Mouse (Mus musculus): ENCODE results near the gene Hoxd4. TPM values are rescaled to one million over a fixed set of nuclear protein-coding genes. Genes with fewer than 3 reads are reported as not detected.

Hoxd4 gene
- polyA plus RNA-seq, 1 experiment from 2014 or later: 4.9 TPM

- peak overlapping the region; percentile 44 for H3K4me3 ChIP-seq (ENCODE audit: low read length)
- H3K9ac ChIP-seq (replicated peaks; ENCODE audit: low read length): peak overlapping the region; percentile 61
- no peak for ATAC-seq (ENCODE audit: low FRiP score, low TSS enrichment)
- WGBS: 33% methylated on average over 7 of the region's 7 CpGs
- H3K4me2 ChIP-seq (replicated peaks; ENCODE audit: low read depth, low read length): peak overlapping the region; percentile 78
- no peaks in the 10 kb centered on the region for H3K9me3 ChIP-seq (ENCODE audit: low read length)
- H3K27me3 ChIP-seq (ENCODE audit: insufficient read depth, low read length): peaks cover 12% of the 10 kb centered on the region
- H3K36me3 ChIP-seq (ENCODE audit: insufficient read depth, low read length): no peaks in the 10 kb centered on the region
- peaks cover 91% of the 10 kb centered on the region for H3K4me1 ChIP-seq (ENCODE audit: insufficient read depth, low read length)
- H3K27ac ChIP-seq (ENCODE audit: low read length): peak overlapping the region; percentile 81
Measured at GRCm38 (mm10) chr2:74737578-74738070, 25.9 kb downstream of the Hoxd4 start.

GRCm38 (mm10) chr2:74738623-74739475, 27.1 kb downstream of the Hoxd4 start:
- H3K4me3 ChIP-seq (ENCODE audit: low read length): peak overlapping the region; percentile 44
- H3K4me2 ChIP-seq (replicated peaks; ENCODE audit: low read depth, low read length): peak overlapping the region; percentile 78
- 5% methylated on average over 20 of the region's 20 CpGs for WGBS
- no peaks in the 10 kb centered on the region for H3K36me3 ChIP-seq (ENCODE audit: insufficient read depth, low read length)
- H3K27me3 ChIP-seq (ENCODE audit: insufficient read depth, low read length): peaks cover 16% of the 10 kb centered on the region
- H3K9ac ChIP-seq (replicated peaks; ENCODE audit: low read length): peak overlapping the region; percentile 61
- H3K9me3 ChIP-seq (ENCODE audit: low read length): no peaks in the 10 kb centered on the region
- no peak for ATAC-seq (ENCODE audit: low FRiP score, low TSS enrichment)
- H3K27ac ChIP-seq (ENCODE audit: low read length): peak overlapping the region; percentile 81
- peaks cover 79% of the 10 kb centered on the region for H3K4me1 ChIP-seq (ENCODE audit: insufficient read depth, low read length)

GRCm38 (mm10) chr2:74739476-74739800, 27.7 kb downstream of the Hoxd4 start:
- H3K4me3 ChIP-seq (ENCODE audit: low read length): peak overlapping the region; percentile 44
- 0 out of 2 replicates have a peak overlapping the region, but pooled peaks have one; percentile 75 for H3K9ac ChIP-seq (replicated peaks; ENCODE audit: low read length)
- H3K4me2 ChIP-seq (replicated peaks; ENCODE audit: low read depth, low read length): peak overlapping the region; percentile 78

GRCm38 (mm10) chr2:74739869-74740268, 28.1 kb downstream of the Hoxd4 start:
- peaks cover 10% of the 10 kb centered on the region for H3K27me3 ChIP-seq (ENCODE audit: insufficient read depth, low read length)
- ATAC-seq (ENCODE audit: low FRiP score, low TSS enrichment): no peak
- H3K27ac ChIP-seq (ENCODE audit: low read length): peak overlapping the region; percentile 94
- H3K36me3 ChIP-seq (ENCODE audit: insufficient read depth, low read length): no peaks in the 10 kb centered on the region
- WGBS: 5% methylated on average over 14 of the region's 14 CpGs
- peak overlapping the region; percentile 44 for H3K4me3 ChIP-seq (ENCODE audit: low read length)
- H3K9me3 ChIP-seq (ENCODE audit: low read length): no peaks in the 10 kb centered on the region
- H3K9ac ChIP-seq (replicated peaks; ENCODE audit: low read length): peak overlapping the region; percentile 75
- H3K4me2 ChIP-seq (replicated peaks; ENCODE audit: low read depth, low read length): peak overlapping the region; percentile 78
- H3K4me1 ChIP-seq (ENCODE audit: insufficient read depth, low read length): peaks cover 70% of the 10 kb centered on the region

More at GRCm38 (mm10) chr2:74739476-74739800, 27.7 kb downstream of the Hoxd4 start:
- Histone ChIP-seq H3K27ac (ENCODE audit: low read length) (peak overlapping the region; percentile 94), H3K9me3 (ENCODE audit: low read length) (no peaks in the 10 kb centered on the region), H3K36me3 (ENCODE audit: insufficient read depth, low read length) (no peaks in the 10 kb centered on the region), H3K27me3 (ENCODE audit: insufficient read depth, low read length) (peaks cover 14% of the 10 kb centered on the region), H3K4me1 (ENCODE audit: insufficient read depth, low read length) (peaks cover 74% of the 10 kb centered on the region)
- ATAC-seq (ENCODE audit: low FRiP score, low TSS enrichment): no peak
- 20% methylated on average over 2 of the region's 2 CpGs for WGBS

GRCm38 (mm10) chr2:74740311-74741091, 28.8 kb downstream of the Hoxd4 start:
- H3K9ac ChIP-seq (replicated peaks; ENCODE audit: low read length): peak overlapping the region; percentile 75
- peak; percentile 64 for ATAC-seq (ENCODE audit: low FRiP score, low TSS enrichment)
- 2% methylated on average over 43 of the region's 43 CpGs for WGBS
- no peaks in the 10 kb centered on the region for H3K9me3 ChIP-seq (ENCODE audit: low read length)
- H3K4me1 ChIP-seq (ENCODE audit: insufficient read depth, low read length): peaks cover 67% of the 10 kb centered on the region
- no peaks in the 10 kb centered on the region for H3K36me3 ChIP-seq (ENCODE audit: insufficient read depth, low read length)
- peak overlapping the region; percentile 94 for H3K27ac ChIP-seq (ENCODE audit: low read length)
- peaks cover 14% of the 10 kb centered on the region for H3K27me3 ChIP-seq (ENCODE audit: insufficient read depth, low read length)
- peak overlapping the region; percentile 78 for H3K4me2 ChIP-seq (replicated peaks; ENCODE audit: low read depth, low read length)
- peak overlapping the region; percentile 44 for H3K4me3 ChIP-seq (ENCODE audit: low read length)

DNA sequence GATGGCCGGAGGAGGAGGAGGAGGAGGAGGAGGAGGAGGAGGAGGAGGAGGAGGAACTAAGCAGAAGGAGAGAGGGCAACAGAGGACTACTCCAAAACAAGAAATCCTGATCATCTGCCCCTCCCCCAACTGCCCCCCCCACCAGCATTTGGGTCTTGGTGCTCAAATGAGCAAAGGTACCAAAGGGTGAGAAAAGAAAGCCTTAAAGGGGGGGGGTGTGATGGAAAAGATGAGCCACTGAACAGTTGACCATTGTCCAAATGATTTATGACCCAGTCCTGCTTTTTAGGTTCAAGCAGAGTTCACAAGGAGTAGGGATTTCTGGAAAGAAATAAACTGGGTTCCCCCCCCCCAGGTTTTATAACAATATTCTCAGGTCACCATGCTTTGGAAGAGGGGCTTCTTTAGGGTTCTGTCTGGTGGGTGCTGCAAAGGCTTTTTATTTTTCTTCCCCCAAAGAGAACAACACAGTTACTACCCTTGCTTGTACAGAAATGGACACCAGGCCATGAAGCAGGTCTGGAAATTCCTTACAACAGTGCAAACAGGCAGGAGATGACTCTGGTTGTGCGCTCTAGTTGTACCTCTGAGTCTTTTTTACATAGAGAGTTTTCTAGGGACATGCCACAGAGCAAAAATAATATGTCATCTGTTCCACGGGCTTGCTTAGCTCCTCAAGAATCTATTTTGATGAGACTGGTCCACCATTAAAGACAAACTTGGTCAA, 29.7 kb downstream of the Hoxd4 start:
- H3K4me1 ChIP-seq (ENCODE audit: insufficient read depth, low read length): peaks cover 67% of the 10 kb centered on the region
- H3K36me3 ChIP-seq (ENCODE audit: insufficient read depth, low read length): no peaks in the 10 kb centered on the region
- H3K9me3 ChIP-seq (ENCODE audit: low read length): no peaks in the 10 kb centered on the region
- peak overlapping the region; percentile 10 for H3K27ac ChIP-seq (ENCODE audit: low read length)
- H3K27me3 ChIP-seq (ENCODE audit: insufficient read depth, low read length): peaks cover 20% of the 10 kb centered on the region
- H3K4me3 ChIP-seq (ENCODE audit: low read length): no peak overlapping the region
- 50% methylated on average over 2 of the region's 3 CpGs for WGBS
- no peak overlapping the region for H3K4me2 ChIP-seq (replicated peaks; ENCODE audit: low read depth, low read length)
- no peak overlapping the region for H3K9ac ChIP-seq (replicated peaks; ENCODE audit: low read length)
- ATAC-seq (ENCODE audit: low FRiP score, low TSS enrichment): no peak

- Histone ChIP-seq H3K4me2 (replicated peaks; ENCODE audit: low read depth, low read length) (no peak overlapping the region), H3K27me3 (ENCODE audit: insufficient read depth, low read length) (peaks cover 20% of the 10 kb centered on the region), H3K27ac (ENCODE audit: low read length) (peak overlapping the region; percentile 10), H3K4me1 (ENCODE audit: insufficient read depth, low read length) (peaks cover 68% of the 10 kb centered on the region), H3K4me3 (ENCODE audit: low read length) (no peak overlapping the region), H3K36me3 (ENCODE audit: insufficient read depth, low read length) (no peaks in the 10 kb centered on the region), H3K9ac (replicated peaks; ENCODE audit: low read length) (no peak overlapping the region), H3K9me3 (ENCODE audit: low read length) (no peaks in the 10 kb centered on the region)
- ATAC-seq (ENCODE audit: low FRiP score, low TSS enrichment): no peak
Measured at GRCm38 (mm10) chr2:74741979-74742277, 30.2 kb downstream of the Hoxd4 start.

- Histone ChIP-seq H3K4me2 (replicated peaks; ENCODE audit: low read depth, low read length) (peak overlapping the region; percentile 55), H3K4me1 (ENCODE audit: insufficient read depth, low read length) (peaks cover 57% of the 10 kb centered on the region), H3K4me3 (ENCODE audit: low read length) (peak overlapping the region; percentile 41), H3K36me3 (ENCODE audit: insufficient read depth, low read length) (no peaks in the 10 kb centered on the region), H3K27me3 (ENCODE audit: insufficient read depth, low read length) (peaks cover 21% of the 10 kb centered on the region), H3K27ac (ENCODE audit: low read length) (peak overlapping the region; percentile 22), H3K9me3 (ENCODE audit: low read length) (no peaks in the 10 kb centered on the region), H3K9ac (replicated peaks; ENCODE audit: low read length) (peak overlapping the region; percentile 64)
- WGBS: 27% methylated on average over 6 of the region's 6 CpGs
- no peak for ATAC-seq (ENCODE audit: low FRiP score, low TSS enrichment)
Measured at GRCm38 (mm10) chr2:74745540-74746297, 34.0 kb downstream of the Hoxd4 start.

Measured in kidney, embryonic 16.5 days (tissue).